Mouse (Mus musculus) limb, embryonic 15.5 days (tissue): ENCODE measurements around the gene Hoxd1. TPM values are rescaled to one million over a fixed set of nuclear protein-coding genes. Genes with fewer than 3 reads are reported as not detected.
A peak's percentile ranks its signal among the peaks of the same experiment; 100 is the strongest.

ENCODE experiments used
- ATAC-seq: fragments of 200-750 bp; cut with Nextera tagmentation; 2 replicates; pipeline ENCODE4 v1.8.0; 2017; ENCODE audit warnings: low read depth, moderate TSS enrichment; ENCODE audit not compliant: insufficient number of reproducible peaks, low FRiP score, low TSS enrichment
- H3K27ac ChIP-seq: fragments of 300-500 bp; sonication (generic); 2 replicates; pipeline ENCODE4 v1.5.1; 2015; ENCODE audit warnings: moderate library complexity, mild to moderate bottlenecking, inconsistent platforms
- H3K27me3 ChIP-seq: fragments of 300-500 bp; sonication (generic); 2 replicates; pipeline ENCODE4 v1.6.1; 2015; ENCODE audit warnings: inconsistent platforms
- H3K36me3 ChIP-seq: fragments of 300-500 bp; sonication (generic); 2 replicates; pipeline ENCODE4 v1.6.1; 2015; ENCODE audit warnings: inconsistent platforms
- H3K4me1 ChIP-seq: fragments of 300-500 bp; sonication (generic); 2 replicates; pipeline ENCODE4 v1.6.1; 2015; ENCODE audit warnings: inconsistent platforms
- H3K4me2 ChIP-seq: fragments of 300-500 bp; sonication (generic); 2 replicates; pipeline ENCODE4 v1.6.1; 2015; ENCODE audit warnings: mild to moderate bottlenecking, inconsistent platforms
- H3K4me3 ChIP-seq: fragments of 300-500 bp; sonication (generic); 2 replicates; pipeline ENCODE4 v1.5.1; 2015; ENCODE audit warnings: mild to moderate bottlenecking, inconsistent platforms
- H3K9ac ChIP-seq: fragments of 300-500 bp; sonication (generic); 2 replicates; pipeline ENCODE4 v1.6.1; 2015; ENCODE audit warnings: inconsistent platforms
- H3K9me3 ChIP-seq: fragments of 300-500 bp; sonication (generic); 2 replicates; pipeline ENCODE4 v1.6.1; 2016; ENCODE audit warnings: inconsistent platforms
- WGBS: fragments of 180-500 bp; shearing (Covaris S2); methylation state at CpG from one replicate; pipeline ENCODE4 v1.1.7; 2015; 5-methylcytosine and 5-hydroxymethylcytosine counted together
- polyA plus RNA-seq: library from polyadenylated mRNA; unstranded; fragments of >200 nt; fragmentation: Nextera tagmentation; extraction: Ambion mirVana; gene quantifications from 2 replicates; pipeline ENCODE4 v1.2.1, GENCODE M21; 2015

Hoxd1 gene
- polyA plus RNA-seq, 1 experiment from 2014 or later: 0.26 TPM

DNA sequence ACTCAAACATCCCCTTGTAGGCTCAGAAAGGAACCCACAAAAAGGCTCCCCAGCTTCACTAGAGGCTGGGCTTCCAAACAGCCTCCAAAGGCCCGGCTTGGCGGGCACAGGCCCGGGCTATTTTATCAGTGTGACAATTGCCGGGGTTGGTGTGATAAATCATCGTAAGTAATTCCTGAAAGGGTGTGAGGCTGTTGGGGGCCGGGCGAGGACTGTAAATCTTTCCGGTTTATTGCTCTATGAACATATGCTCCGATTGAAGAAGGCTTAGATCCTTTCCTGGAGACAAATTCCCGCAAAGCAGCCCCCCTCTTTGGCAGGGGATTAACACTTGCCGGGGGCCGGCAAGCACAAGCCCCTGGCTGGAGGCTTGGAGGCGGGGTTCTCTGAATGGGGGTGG, 28.3 kb upstream of the Hoxd1 start:
- Histone ChIP-seq H3K36me3 (no peaks in the 10 kb centered on the region), H3K27me3 (peaks cover 94% of the 10 kb centered on the region), H3K4me1 (peaks cover 35% of the 10 kb centered on the region), H3K4me2 (no peak overlapping the region), H3K9me3 (no peaks in the 10 kb centered on the region), H3K27ac (no peak overlapping the region), H3K4me3 (no peak overlapping the region), H3K9ac (no peak overlapping the region)
- 15% methylated on average over 13 of the region's 13 CpGs for WGBS
- no peak for ATAC-seq

DNA sequence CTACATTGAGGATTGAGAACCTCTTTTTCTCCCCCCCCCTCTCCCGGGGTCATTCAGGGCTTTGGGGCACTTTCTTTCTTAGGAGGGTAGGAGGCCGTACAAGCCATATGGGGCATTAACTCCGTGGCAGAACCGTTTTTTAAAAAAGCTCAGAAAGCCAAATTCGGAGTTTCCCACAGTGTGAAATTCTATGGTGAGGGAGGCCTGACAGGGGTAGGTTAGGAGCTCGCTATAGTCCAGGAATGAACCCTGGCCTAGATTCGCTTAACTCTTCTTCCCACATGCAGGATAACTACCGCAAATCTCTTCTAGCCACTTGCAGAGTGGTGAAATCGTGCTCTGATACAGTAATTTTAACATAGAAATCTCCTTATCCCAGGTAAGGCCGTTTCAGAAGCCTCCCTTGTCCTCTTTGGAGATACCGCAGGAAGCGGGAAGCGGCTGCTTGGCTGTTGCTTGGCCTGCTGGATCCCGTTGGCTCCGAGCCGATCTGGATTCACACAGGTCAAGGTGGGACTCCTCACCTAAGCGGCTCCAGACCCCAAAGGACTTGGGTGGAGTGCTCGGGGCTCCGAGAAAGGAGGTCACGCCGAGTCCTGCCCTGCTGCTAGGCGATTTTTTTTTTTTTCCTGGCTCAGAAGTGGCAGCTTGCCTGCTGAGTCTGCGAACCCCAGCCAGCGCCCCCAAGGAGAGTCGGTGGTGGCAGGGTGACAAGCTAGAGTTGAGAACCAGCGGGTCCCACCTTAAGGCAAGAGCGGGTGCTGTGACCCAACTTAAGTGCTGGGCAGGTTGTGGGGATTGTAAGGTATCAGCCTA, 27.6 kb upstream of the Hoxd1 start:
- no peaks in the 10 kb centered on the region for H3K9me3 ChIP-seq
- H3K4me2 ChIP-seq: peak overlapping the region; percentile 30
- H3K9ac ChIP-seq: no peak overlapping the region
- no peaks in the 10 kb centered on the region for H3K36me3 ChIP-seq
- 0 out of 2 replicates have a peak overlapping the region, but pooled peaks have one; percentile 13 for H3K4me3 ChIP-seq
- ATAC-seq: no peak
- peaks cover 98% of the 10 kb centered on the region for H3K27me3 ChIP-seq
- 15% methylated on average over 27 of the region's 27 CpGs for WGBS
- peaks cover 39% of the 10 kb centered on the region for H3K4me1 ChIP-seq
- no peak overlapping the region for H3K27ac ChIP-seq

DNA sequence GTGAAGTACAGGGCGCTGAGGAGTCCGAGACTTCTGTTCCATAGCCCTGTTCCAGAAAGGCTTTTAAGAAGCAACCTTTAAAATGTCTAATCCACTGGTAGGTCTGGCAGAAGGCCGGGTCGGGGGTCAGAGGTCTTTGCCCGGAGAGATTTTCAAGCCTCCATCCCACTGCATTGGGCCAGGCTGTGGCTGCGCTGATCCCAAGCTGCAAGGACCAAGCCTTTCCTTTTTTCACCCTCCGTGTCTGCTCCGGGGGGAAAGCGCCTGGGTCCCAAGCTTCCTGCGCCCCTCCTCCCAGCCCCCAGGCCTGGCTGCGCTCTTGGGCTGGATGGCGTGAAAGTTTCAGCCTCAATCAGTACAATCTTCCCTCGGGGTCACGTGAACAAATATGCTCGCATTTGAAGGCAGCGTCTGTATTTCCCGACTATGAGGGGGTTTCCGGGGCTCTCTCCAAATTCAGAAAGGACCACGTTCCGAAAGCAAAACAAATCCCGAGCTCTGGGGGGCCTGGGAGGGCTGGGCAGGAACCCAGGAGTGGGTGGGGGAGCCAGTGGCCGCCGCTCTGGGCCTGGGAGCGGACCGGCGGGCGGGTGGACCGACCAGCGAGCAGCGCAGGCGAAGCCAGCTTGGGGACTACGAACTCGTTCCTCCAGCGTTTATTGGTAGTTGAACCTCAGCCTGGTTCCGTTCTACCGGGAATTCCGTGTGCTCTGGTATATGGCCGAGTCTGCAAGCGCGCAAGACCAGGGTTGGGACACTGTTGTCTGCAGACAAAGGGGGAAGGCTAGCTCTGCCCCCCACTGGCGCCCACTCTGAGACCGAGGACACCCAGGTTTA, 26.7 kb upstream of the Hoxd1 start:
- Histone ChIP-seq H3K9ac (no peak overlapping the region), H3K27ac (no peak overlapping the region), H3K4me2 (peak overlapping the region; percentile 30), H3K36me3 (no peaks in the 10 kb centered on the region), H3K9me3 (no peaks in the 10 kb centered on the region), H3K27me3 (peaks cover 98% of the 10 kb centered on the region), H3K4me3 (peak overlapping the region; percentile 13), H3K4me1 (peaks cover 45% of the 10 kb centered on the region)
- 4% methylated on average over 42 of the region's 42 CpGs for WGBS
- no peak for ATAC-seq

DNA sequence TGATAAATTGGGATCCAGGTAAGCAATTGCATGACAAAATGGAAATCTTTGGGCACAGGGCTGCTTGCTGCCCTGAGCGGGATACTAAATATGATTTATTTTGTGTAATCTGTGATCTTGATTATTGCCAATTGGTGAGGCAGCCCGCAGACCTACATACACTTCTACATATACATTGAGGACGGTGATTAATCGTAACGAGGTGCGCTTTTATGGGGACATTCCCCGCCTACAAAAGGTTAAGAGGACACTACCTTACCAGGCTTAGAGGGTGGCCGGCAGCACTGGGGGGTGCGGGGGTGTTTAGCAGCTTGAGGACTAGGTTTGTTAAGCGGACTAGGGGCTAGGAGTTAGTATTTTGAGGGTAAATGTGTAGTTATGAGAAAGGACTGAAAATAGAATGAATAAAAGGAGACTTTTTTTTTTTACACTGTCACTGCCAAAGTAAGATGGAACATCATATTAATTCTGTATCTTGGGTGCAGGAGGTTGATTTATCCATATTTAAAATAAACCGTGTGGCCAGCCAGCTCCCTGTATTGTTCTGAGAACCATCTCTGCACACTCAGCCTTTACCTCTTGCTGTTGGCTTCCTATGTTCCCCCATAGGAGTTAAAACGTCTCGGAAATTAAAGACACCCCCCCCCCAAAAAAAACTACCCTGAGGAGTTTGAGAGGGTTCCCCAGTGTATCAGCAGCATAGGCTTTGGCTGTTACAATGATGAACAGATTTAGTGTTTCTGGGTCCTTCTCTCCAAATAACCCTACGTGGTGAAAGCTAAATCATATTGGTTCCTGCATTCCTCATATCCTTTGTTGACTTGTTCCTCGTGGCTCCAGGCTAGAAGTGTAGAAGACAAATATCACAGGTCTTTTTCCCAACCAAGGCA, 25.8 kb upstream of the Hoxd1 start:
- no peaks in the 10 kb centered on the region for H3K36me3 ChIP-seq
- H3K4me2 ChIP-seq: no peak overlapping the region
- H3K9ac ChIP-seq: no peak overlapping the region
- peaks cover 45% of the 10 kb centered on the region for H3K4me1 ChIP-seq
- 9% methylated on average over 15 of the region's 15 CpGs for WGBS
- peak overlapping the region; percentile 13; the same call in 1 of the 2 replicates for H3K4me3 ChIP-seq
- no peaks in the 10 kb centered on the region for H3K9me3 ChIP-seq
- H3K27me3 ChIP-seq: peaks cover 98% of the 10 kb centered on the region
- ATAC-seq: no peak
- H3K27ac ChIP-seq: no peak overlapping the region

DNA sequence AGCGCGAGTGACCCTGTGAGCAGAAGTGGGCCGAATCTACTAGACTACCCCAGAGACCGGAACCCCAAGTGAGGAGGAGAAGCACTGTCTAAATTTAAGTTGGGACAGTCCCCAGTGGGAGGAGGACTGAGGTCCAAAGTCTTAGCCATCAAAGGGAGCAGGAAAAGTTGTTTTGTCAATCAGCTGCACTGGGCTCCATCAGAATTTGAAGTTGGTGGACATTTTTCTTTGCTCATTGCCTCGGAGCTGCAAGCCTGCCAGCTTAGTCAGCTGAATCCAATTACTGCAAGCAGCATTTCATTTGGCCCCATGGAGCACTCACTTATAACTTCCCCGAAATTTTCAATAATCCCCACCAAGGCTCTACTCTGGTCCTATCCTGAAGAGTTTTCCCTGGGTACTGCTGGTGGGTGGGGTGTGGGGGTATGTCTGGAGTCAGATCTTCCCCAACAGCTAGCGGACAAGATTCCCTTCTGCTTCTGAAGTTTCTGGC, 25.2 kb upstream of the Hoxd1 start:
- Histone ChIP-seq H3K9me3 (no peaks in the 10 kb centered on the region), H3K4me2 (no peak overlapping the region), H3K27me3 (peaks cover 98% of the 10 kb centered on the region), H3K4me1 (peaks cover 41% of the 10 kb centered on the region), H3K27ac (no peak overlapping the region), H3K36me3 (no peaks in the 10 kb centered on the region), H3K4me3 (no peak overlapping the region), H3K9ac (no peak overlapping the region)
- 14% methylated on average over 7 of the region's 7 CpGs for WGBS
- no peak for ATAC-seq

DNA sequence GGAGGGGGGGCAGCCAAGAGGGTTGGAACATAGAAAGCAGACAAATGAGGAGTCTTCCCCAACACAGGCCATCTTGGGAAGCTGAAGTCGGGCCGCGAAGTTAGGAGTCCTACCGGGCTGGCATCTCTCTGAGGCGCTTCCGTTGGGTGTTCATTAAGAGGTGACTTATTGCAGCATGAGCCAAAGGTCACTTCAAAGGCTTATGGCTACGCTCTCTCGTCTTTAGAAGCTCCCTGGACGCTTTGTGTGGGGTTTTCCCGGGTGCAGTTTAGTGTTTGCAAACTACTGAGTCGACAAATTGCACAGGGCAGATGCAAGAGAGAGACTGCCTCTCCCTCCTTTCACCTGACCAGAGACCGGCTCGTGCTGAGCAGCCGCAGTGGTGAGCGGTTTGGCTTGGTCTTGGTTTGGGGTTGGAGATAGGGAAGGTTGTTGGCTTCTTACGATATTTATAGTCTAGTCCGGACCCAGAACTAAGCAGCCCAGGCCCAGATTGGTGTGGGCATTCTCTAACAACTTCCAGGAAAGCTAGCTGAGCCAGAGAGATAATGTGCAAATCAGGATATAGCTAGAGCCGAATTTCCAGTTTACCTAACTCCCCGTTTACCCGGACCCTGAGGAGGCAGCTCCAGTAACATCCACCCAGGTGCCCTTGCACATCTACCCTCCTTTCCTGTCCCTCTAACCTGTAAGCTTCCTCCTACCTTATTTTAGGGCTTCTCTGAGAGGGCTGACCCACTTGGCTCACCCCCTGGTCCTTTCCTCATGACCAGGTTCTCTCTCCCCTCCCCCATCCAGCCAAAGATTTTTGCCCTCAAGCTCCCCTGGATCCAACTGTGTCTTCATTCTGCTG, 23.9 kb upstream of the Hoxd1 start:
- WGBS: 10% methylated on average over 20 of the region's 20 CpGs
- Histone ChIP-seq H3K27me3 (peaks cover 97% of the 10 kb centered on the region), H3K36me3 (no peaks in the 10 kb centered on the region), H3K4me1 (peaks cover 37% of the 10 kb centered on the region), H3K4me2 (no peak overlapping the region), H3K9ac (no peak overlapping the region), H3K27ac (no peak overlapping the region), H3K4me3 (no peak overlapping the region), H3K9me3 (no peaks in the 10 kb centered on the region)
- ATAC-seq: no peak

DNA sequence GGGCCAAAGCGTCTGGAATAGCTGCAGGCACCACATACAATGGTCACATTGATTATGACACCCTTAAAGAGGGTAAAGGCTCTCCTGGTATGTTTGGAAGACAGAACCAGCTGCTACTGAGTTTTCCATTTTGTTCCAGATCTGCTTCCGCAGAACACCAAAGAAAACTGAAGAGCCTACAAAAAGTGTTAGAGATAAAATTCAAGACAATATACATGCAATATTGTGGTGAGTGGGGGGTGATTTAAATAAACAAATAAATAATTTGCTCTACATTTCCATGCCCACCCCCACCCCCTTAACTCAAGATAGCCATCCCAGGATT, 23.3 kb upstream of the Hoxd1 start:
- Histone ChIP-seq H3K4me1 (peaks cover 37% of the 10 kb centered on the region), H3K36me3 (no peaks in the 10 kb centered on the region), H3K27ac (no peak overlapping the region), H3K4me2 (no peak overlapping the region), H3K9ac (no peak overlapping the region), H3K9me3 (no peaks in the 10 kb centered on the region), H3K4me3 (no peak overlapping the region), H3K27me3 (peaks cover 97% of the 10 kb centered on the region)
- WGBS: 29% methylated on average over 2 of the region's 2 CpGs
- ATAC-seq: no peak

DNA sequence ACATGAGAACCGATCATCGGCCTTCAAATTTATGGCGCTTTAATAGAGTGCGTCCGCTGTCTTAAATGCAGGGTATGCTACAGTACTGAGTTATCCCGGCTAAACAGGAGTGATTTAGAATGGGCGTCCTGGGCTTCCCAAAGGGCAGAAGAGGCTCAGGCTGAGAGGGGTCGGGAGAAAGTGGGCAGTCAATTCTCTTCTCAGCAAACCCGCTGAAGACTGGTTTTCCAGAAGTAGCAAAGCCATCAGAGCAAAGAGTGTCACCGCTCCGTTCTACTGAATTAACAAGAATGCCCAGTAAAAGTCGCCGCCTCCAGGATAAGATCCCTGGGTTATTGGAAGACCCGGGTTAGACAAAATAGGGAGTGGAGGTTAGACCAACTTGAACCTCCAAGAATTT, 22.9 kb upstream of the Hoxd1 start:
- H3K36me3 ChIP-seq: no peaks in the 10 kb centered on the region
- H3K27ac ChIP-seq: no peak overlapping the region
- peaks cover 37% of the 10 kb centered on the region for H3K4me1 ChIP-seq
- peak overlapping the region; percentile 19; the same call in 1 of the 2 replicates for H3K4me3 ChIP-seq
- no peak overlapping the region for H3K9ac ChIP-seq
- no peak overlapping the region for H3K4me2 ChIP-seq
- no peaks in the 10 kb centered on the region for H3K9me3 ChIP-seq
- H3K27me3 ChIP-seq: peaks cover 97% of the 10 kb centered on the region
- ATAC-seq: no peak
- 8% methylated on average over 14 of the region's 14 CpGs for WGBS

DNA sequence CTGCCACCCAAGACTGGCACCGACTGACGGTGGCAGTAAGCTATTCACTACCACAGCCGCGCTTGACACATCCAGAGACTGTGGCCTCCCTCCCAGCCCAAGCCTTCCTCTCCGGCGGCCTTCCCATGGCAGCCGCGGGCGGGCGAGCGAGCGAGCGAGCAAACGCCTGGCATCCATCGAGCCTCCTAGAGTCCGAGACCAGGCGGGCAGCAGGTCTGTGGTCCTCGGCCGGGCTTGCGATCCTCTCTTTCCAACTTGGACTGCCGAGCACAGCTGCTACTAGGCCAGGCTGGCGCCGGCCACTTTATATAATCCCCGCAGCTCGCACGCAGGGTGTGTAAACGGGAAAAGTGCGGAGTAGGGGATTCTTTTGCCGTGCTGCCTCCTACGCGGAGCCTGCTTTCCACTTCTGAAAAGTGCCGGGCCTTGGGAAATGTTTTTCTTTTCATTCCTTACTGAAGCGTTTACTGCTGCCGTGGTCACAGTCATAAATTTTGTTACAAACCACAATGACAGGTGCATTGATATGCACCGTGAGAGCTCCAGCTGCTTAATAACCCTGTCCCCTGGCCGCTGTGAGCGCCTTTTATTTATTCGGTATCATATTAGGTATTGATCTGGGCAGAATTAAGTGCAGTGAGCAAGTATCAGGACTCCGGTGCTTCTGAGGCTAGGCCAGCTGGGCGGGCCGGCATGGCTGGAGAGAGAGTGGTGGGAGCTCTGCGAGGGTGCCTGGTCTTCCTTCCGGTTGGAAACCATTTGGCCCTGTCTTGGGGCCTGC, 22.3 kb upstream of the Hoxd1 start:
- no peak for ATAC-seq
- Histone ChIP-seq H3K27ac (no peak overlapping the region), H3K4me2 (peak overlapping the region; percentile 25; the same call in 1 of the 2 replicates), H3K27me3 (peaks cover 97% of the 10 kb centered on the region), H3K4me1 (peaks cover 33% of the 10 kb centered on the region), H3K9me3 (no peaks in the 10 kb centered on the region), H3K9ac (no peak overlapping the region), H3K4me3 (peak overlapping the region; percentile 19), H3K36me3 (no peaks in the 10 kb centered on the region)
- 3% methylated on average over 43 of the region's 43 CpGs for WGBS

DNA sequence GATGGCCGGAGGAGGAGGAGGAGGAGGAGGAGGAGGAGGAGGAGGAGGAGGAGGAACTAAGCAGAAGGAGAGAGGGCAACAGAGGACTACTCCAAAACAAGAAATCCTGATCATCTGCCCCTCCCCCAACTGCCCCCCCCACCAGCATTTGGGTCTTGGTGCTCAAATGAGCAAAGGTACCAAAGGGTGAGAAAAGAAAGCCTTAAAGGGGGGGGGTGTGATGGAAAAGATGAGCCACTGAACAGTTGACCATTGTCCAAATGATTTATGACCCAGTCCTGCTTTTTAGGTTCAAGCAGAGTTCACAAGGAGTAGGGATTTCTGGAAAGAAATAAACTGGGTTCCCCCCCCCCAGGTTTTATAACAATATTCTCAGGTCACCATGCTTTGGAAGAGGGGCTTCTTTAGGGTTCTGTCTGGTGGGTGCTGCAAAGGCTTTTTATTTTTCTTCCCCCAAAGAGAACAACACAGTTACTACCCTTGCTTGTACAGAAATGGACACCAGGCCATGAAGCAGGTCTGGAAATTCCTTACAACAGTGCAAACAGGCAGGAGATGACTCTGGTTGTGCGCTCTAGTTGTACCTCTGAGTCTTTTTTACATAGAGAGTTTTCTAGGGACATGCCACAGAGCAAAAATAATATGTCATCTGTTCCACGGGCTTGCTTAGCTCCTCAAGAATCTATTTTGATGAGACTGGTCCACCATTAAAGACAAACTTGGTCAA, 21.4 kb upstream of the Hoxd1 start:
- Histone ChIP-seq H3K4me2 (no peak overlapping the region), H3K27ac (no peak overlapping the region), H3K9me3 (no peaks in the 10 kb centered on the region), H3K4me1 (peaks cover 28% of the 10 kb centered on the region), H3K36me3 (no peaks in the 10 kb centered on the region), H3K9ac (no peak overlapping the region), H3K4me3 (no peak overlapping the region), H3K27me3 (peaks cover 97% of the 10 kb centered on the region)
- ATAC-seq: no peak
- 58% methylated on average over 2 of the region's 3 CpGs for WGBS
